Mouse (Mus musculus): Measurements from ENCODE around the gene Pmf1.

- TF ChIP-seq CTCF (IDR thresholded peaks at IDR 0.05; ENCODE audit: borderline replicate concordance, extremely low read depth, insufficient read depth, insufficient read length) (no peak), POLR2A (IDR thresholded peaks at IDR 0.05; ENCODE audit: borderline replicate concordance, extremely low read depth, insufficient read depth, insufficient read length, poor library complexity, severe bottlenecking) (no peak)
Measured at GRCm38 (mm10) chr3:88395288-88395687, 14.8 kb downstream of the Pmf1 start.
